Mouse (Mus musculus) ovary, postnatal 36 days (tissue): Measurements from ENCODE around the gene Gm17409.

ENCODE experiments used
- DNase-seq: peaks from one replicate; pipeline ENCODE4 v3.0.0; 2022; ENCODE audit warnings: low spot score, mixed read lengths

Gm17409 gene

GRCm38 (mm10) chr2:58484284-58484965 lies 14.5 kb downstream of the Gm17409 start:
- no peak for DNase-seq

- DNase-seq, result no peak
Measured at GRCm38 (mm10) chr2:58485152-58485551, 15.2 kb downstream of the Gm17409 start.

GRCm38 (mm10) chr2:58485683-58486082 lies 15.8 kb downstream of the Gm17409 start:
- no peak for DNase-seq

GRCm38 (mm10) chr2:58486441-58487278 lies 16.7 kb downstream of the Gm17409 start:
- no peak for DNase-seq

DNA sequence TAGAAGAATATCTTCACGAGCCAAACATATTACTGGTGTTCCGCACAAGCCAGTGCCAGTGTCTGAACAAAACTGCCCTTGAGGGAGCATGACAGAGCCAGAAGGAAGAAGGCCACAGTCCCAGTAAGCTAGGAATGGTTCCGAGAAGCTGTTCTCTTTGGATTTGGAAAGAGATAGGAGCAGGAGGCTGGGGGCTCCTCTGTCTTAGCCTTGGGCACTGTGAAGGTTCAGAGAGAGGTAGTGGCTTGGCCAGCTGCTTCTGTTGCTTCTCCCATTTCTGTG lies 17.3 kb downstream of the Gm17409 start:
- no peak for DNase-seq

DNA sequence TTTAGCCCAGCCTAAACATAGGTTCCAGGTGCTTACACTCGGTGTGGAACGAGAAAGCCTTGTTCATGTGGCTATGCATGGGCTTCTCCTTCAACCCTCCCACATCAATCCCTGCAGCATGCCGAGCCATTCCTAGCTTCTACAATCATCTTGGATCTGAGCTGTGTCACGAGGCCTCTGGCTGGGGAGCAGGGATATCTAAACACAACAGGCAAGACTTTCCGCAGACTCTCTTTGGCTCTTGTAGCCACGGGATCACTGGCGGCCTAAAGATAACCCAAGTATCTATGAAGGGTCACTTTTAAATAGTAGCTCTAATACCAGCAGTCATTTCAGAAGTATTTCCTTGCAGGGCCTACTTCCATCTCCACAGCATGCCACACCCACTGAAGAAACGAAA lies 18.5 kb downstream of the Gm17409 start:
- DNase-seq, result no peak

DNA sequence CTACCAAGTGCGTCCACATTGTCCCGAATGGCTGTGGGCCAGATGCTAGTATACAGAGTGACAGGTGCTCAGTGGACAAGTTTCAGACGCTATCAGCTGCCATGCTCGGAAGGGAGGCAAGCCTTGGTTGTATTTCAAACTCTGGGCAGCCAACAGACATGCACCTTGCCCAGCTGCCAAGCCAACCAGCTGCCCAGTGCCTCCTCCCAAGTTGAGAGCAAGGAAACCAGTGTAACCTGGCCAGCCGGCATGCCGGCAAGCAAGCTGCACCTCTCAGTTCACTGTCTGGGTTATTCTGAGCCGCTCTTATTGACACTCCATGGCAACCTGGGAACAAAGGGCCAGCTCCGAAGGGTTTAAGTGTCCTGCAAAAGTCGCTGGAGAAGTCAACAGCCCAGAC lies 19.4 kb downstream of the Gm17409 start:
- no peak for DNase-seq

GRCm38 (mm10) chr2:58493685-58494635 lies 24.0 kb downstream of the Gm17409 start:
- DNase-seq, result no peak

DNA sequence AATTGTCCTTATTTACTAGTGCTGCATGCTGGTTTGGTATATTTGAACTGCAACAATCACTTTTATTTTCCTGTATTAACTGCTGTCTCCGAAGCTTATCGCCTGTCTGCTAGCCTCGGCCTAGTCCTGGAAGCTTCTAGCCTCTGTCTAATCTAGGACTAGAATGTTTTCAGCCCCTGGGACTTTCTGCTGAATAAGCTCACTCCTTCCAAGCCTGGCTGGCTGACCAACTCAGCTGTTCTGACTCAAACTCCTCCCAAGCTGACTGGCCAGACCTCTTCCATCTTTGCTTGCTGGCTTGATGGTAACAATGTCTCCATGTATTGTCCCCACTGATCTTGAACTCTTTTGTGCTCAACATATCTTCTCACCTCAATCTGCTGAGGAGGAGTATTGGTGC lies 25.4 kb downstream of the Gm17409 start:
- DNase-seq, result no peak

DNA sequence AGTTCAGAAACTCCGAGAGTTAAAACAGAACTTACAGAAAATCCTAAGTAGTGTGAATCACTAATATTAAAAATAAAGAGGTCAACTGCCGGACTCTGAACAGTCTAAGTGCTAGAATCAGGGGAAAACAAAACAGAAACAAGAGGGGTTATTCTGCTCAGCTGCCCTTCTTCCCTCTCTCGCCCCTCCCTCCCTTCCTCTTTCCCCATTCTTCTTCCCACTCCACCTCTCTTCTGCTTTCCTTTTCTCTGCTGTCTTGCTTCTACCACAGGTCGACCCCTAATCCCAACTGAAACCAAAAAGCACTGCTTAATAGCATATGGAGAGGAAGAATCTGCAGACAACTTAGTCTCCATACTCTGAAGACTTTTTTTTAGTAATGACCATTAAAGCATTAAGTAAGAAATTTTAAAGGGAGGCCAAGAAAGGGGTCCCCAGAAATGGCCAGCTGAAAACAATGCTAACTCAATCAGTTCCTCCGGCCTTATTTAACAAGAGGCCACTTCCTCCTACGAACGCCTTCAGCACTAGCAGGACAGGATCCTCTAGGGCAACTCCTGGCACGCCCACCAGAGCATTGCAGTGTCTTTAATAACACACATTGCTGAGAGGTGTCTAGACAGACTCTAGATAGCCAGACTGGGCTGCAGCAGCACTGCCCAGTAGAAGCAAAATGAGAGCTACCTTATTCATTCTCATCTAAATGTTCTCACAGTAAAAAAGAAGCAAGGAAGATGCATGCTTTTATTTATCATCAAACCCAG lies 26.9 kb downstream of the Gm17409 start:
- DNase-seq, result no peak

- no peak for DNase-seq
Measured at GRCm38 (mm10) chr2:58505306-58506090, 35.6 kb downstream of the Gm17409 start.

DNA sequence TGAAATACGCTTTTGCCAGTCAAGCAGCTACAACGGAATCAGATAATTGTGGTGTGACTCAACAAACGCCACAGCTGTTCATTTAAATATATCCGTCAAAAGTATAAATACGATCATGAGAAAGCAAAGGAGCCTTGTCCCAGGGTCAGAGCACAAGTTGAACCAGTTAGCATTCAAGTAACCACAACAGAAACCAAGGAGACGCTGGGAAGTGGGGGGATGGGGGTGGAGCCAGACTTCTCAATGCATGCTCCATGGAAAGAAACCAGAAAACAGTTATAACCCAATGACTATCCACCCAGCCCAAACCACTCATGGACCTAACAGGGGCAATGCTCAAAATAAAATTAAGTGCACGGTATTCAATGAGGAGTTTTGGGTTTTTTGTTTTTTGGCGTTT lies 40.3 kb downstream of the Gm17409 start:
- DNase-seq, result no peak

- DNase-seq, result no peak
Measured at GRCm38 (mm10) chr2:58513212-58513611, 43.3 kb downstream of the Gm17409 start.

- DNase-seq, result no peak
Measured at GRCm38 (mm10) chr2:58514489-58514888, 44.6 kb downstream of the Gm17409 start.

GRCm38 (mm10) chr2:58516000-58516399 lies 46.1 kb downstream of the Gm17409 start:
- DNase-seq, result no peak

DNA sequence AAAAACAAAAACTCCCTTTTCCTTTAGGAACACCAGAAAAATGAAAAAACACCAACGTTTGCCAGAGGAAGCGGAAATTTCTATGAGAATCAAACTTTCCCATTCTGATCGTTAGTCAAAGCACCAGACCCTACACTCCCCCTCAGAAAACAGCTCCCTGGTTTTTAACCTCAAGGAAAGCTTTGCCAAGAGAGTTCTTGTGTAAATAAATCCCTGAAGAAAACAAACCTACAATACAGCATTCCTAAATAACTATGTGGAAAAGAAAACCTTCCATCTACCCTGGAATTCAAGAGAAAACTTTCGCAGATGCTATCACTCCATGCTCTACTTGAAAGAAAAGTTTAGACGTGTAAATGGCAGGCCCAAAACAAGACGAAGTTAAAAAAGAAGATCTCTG lies 47.0 kb downstream of the Gm17409 start:
- DNase-seq, result no peak

GRCm38 (mm10) chr2:58518517-58518916 lies 48.6 kb downstream of the Gm17409 start:
- no peak for DNase-seq
